Mouse (Mus musculus): Measurements from ENCODE around the gene Fkbpl. TPM values are rescaled to one million over a fixed set of nuclear protein-coding genes. Genes with fewer than 3 reads are reported as not detected.

The Fkbpl gene
- polyA plus RNA-seq, 1 experiment from 2014 or later: 17.1 TPM

DNA sequence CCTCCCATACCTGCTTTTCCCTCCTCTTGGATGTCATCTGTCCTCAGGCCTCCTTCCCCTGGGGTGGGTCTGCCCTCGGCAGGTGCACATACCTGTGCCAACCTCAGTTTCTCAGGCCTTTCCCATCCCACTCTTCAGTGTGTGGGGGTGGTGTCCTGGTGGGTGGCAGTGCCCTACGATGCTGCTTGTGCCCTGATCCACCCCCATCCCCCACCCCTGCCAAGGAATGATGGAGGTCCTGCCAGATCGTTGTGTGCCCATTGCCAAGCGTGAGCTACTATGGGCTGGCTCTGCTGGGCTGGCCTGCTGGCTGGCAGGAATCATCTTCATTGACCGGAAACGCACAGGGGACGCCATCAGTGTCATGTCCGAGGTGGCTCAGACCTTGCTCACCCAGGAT lies 33.5 kb upstream of the Fkbpl start:
- ATAC-seq (ENCODE audit: low read depth): no peak
- Histone ChIP-seq H3K4me1 (replicated peaks) (peaks cover 30% of the 10 kb centered on the region), H3K4me2 (no peak overlapping the region), H3K27ac (replicated peaks) (no peak overlapping the region), H3K9me3 (no peaks in the 10 kb centered on the region), H3K9ac (no peak overlapping the region), H3K27me3 (no peaks in the 10 kb centered on the region), H3K36me3 (peaks cover 59% of the 10 kb centered on the region), H3K4me3 (no peak overlapping the region)
- WGBS: 95% methylated on average over 8 of the region's 8 CpGs

DNA sequence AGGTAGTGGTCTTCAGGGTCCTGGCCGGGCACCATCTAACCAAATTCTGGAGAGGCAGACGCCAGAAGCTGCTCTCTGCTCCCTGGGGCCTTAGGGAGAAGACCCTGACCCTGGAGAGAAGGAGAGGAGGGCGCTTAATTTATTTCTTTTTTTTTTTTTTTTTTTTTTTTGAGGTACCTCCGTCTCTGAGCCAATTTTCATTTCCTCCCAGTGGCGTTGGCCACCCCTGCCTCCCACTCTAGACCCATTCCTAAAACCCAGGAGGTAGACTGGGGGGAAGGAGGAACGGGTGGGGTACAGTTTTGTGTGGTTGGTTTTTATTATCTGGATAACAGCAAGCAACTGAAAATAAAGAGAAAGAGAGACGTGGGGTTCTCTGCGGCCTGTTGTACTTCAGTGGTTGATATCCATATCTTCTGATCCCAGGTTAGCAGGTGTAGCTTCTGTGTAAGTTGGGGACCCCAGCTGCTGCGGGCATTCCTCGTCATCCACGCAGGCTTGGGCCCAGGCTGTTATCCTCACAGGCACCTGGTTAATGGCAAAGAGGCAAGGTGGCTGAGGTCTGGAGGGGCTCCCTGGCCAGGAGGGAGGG lies 31.4 kb upstream of the Fkbpl start:
- Histone ChIP-seq H3K36me3 (peaks cover 74% of the 10 kb centered on the region), H3K27ac (replicated peaks) (no peak overlapping the region), H3K9ac (no peak overlapping the region), H3K4me3 (no peak overlapping the region), H3K4me2 (no peak overlapping the region), H3K27me3 (no peaks in the 10 kb centered on the region), H3K9me3 (no peaks in the 10 kb centered on the region), H3K4me1 (replicated peaks) (peaks cover 11% of the 10 kb centered on the region)
- ATAC-seq (ENCODE audit: low read depth): no peak
- 88% methylated on average over 11 of the region's 11 CpGs for whole genome bisulfite sequencing

GRCm38 (mm10) chr17:34613830-34614229 lies 30.7 kb upstream of the Fkbpl start:
- 0 out of 2 replicates have a peak overlapping the region, but pooled peaks have one; percentile 3 for H3K27ac ChIP-seq (replicated peaks)
- 93% methylated on average over 10 of the region's 10 CpGs for WGBS
- H3K9me3 ChIP-seq: no peaks in the 10 kb centered on the region
- H3K27me3 ChIP-seq: no peaks in the 10 kb centered on the region
- peaks cover 4% of the 10 kb centered on the region for H3K4me1 ChIP-seq (replicated peaks)
- H3K9ac ChIP-seq: no peak overlapping the region
- peaks cover 74% of the 10 kb centered on the region for H3K36me3 ChIP-seq
- no peak for ATAC-seq (ENCODE audit: low read depth)
- H3K4me2 ChIP-seq: peak overlapping the region; percentile 26; the same call in 1 of the 2 replicates
- H3K4me3 ChIP-seq: no peak overlapping the region

DNA sequence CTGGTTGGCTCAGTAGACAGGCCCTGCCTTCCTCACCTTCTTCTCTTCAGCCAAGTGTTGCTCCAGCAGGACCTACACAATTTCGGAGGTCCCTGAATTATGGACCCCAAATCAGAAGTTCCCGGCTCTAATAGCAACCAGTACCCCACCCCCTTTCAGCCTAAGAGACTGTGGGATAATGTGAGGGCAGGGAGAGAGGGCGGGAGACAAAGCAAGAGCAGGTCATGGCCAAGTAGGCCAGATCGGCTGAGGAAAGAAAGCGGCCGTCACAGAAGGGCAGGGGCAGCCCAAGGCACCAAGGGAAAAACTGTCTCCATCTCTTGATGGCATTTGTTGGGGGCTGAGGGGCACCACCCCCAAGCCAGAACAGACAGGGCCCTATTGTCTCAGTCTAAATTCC lies 28.7 kb upstream of the Fkbpl start, which contains the start of gene Egfl8:
Gene Egfl8, minus strand, starts transcription at position 101 of the 400 bp plus-strand sequence.
- ATAC-seq (ENCODE audit: low read depth): no peak
- Histone ChIP-seq H3K27me3 (no peaks in the 10 kb centered on the region), H3K9ac (0 out of 2 replicates have a peak within 1 kb of the TSS, but pooled peaks have one; percentile 26), H3K36me3 (peaks cover 78% of the 10 kb centered on the region), H3K4me2 (peak within 1 kb of the TSS; percentile 26; the same call in 1 of the 2 replicates), H3K9me3 (no peaks in the 10 kb centered on the region), H3K27ac (replicated peaks) (peak within 1 kb of the TSS; percentile 25), H3K4me3 (peak within 1 kb of the TSS; percentile 6), H3K4me1 (replicated peaks) (no peaks in the 10 kb centered on the region)
- WGBS: 66% methylated on average over 6 of the region's 6 CpGs

GRCm38 (mm10) chr17:34618999-34619398 lies 25.6 kb upstream of the Fkbpl start:
- Histone ChIP-seq H3K9me3 (no peaks in the 10 kb centered on the region), H3K4me3 (no peak overlapping the region), H3K36me3 (peaks cover 74% of the 10 kb centered on the region), H3K9ac (no peak overlapping the region), H3K27ac (replicated peaks) (no peak overlapping the region), H3K27me3 (no peaks in the 10 kb centered on the region), H3K4me1 (replicated peaks) (no peaks in the 10 kb centered on the region), H3K4me2 (no peak overlapping the region)
- no peak for ATAC-seq (ENCODE audit: low read depth)
- WGBS: 18% methylated on average over 6 of the region's 6 CpGs

GRCm38 (mm10) chr17:34621006-34621405 lies 23.6 kb upstream of the Fkbpl start:
- Histone ChIP-seq H3K36me3 (peaks cover 62% of the 10 kb centered on the region), H3K4me2 (no peak overlapping the region), H3K4me1 (replicated peaks) (peaks cover 4% of the 10 kb centered on the region), H3K27ac (replicated peaks) (no peak overlapping the region), H3K27me3 (no peaks in the 10 kb centered on the region), H3K4me3 (no peak overlapping the region), H3K9ac (no peak overlapping the region), H3K9me3 (no peaks in the 10 kb centered on the region)
- ATAC-seq (ENCODE audit: low read depth): no peak
- 85% methylated on average over 8 of the region's 8 CpGs for WGBS

GRCm38 (mm10) chr17:34623161-34623560 lies 21.4 kb upstream of the Fkbpl start:
- H3K4me3 ChIP-seq: no peak overlapping the region
- no peak overlapping the region for H3K27ac ChIP-seq (replicated peaks)
- H3K9ac ChIP-seq: no peak overlapping the region
- no peak for ATAC-seq (ENCODE audit: low read depth)
- H3K27me3 ChIP-seq: no peaks in the 10 kb centered on the region
- no peaks in the 10 kb centered on the region for H3K9me3 ChIP-seq
- no peak overlapping the region for H3K4me2 ChIP-seq
- peaks cover 18% of the 10 kb centered on the region for H3K4me1 ChIP-seq (replicated peaks)
- peaks cover 47% of the 10 kb centered on the region for H3K36me3 ChIP-seq
- WGBS: 88% methylated on average over 9 of the region's 9 CpGs

GRCm38 (mm10) chr17:34624981-34625380 lies 19.6 kb upstream of the Fkbpl start:
- 95% methylated on average over 3 of the region's 3 CpGs for WGBS
- H3K4me1 ChIP-seq (replicated peaks): peaks cover 36% of the 10 kb centered on the region
- H3K9me3 ChIP-seq: no peaks in the 10 kb centered on the region

GRCm38 (mm10) chr17:34626062-34626772 lies 18.3 kb upstream of the Fkbpl start:
- Histone ChIP-seq H3K9me3 (no peaks in the 10 kb centered on the region), H3K27ac (replicated peaks) (peak overlapping the region; percentile 94), H3K27me3 (peaks cover 17% of the 10 kb centered on the region), H3K4me3 (peak overlapping the region; percentile 74), H3K4me2 (peak overlapping the region; percentile 75), H3K9ac (peak overlapping the region; percentile 80), H3K4me1 (replicated peaks) (peaks cover 48% of the 10 kb centered on the region), H3K36me3 (peaks cover 30% of the 10 kb centered on the region)
- no peak for ATAC-seq (ENCODE audit: low read depth)
- whole genome bisulfite sequencing: 53% methylated on average over 16 of the region's 16 CpGs

More at GRCm38 (mm10) chr17:34624981-34625380, 19.6 kb upstream of the Fkbpl start:
- Histone ChIP-seq H3K4me2 (no peak overlapping the region), H3K36me3 (peaks cover 40% of the 10 kb centered on the region), H3K9ac (no peak overlapping the region), H3K4me3 (no peak overlapping the region), H3K27me3 (peaks cover 5% of the 10 kb centered on the region), H3K27ac (replicated peaks) (no peak overlapping the region)
- no peak for ATAC-seq (ENCODE audit: low read depth)

DNA sequence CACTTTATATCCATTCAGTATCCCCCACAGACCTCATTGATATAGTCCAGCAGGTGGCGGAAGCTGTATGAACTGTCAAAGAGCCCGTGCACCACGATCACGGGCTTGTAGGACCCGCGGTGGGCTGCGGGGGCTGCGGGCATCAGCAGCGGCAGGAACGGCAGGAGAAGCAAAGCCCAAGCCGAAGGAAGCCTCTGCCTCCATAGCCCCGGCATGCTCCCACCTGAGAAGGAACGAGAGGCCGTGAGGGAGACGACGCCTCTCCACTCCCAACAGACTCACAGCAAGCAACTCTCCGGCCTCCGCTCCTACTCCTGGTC lies 17.8 kb upstream of the Fkbpl start:
- WGBS: 0% methylated on average over 18 of the region's 18 CpGs
- peak overlapping the region; percentile 94 for H3K27ac ChIP-seq (replicated peaks)
- peak overlapping the region; percentile 75 for H3K4me2 ChIP-seq
- peaks cover 23% of the 10 kb centered on the region for H3K27me3 ChIP-seq
- H3K4me1 ChIP-seq (replicated peaks): peaks cover 54% of the 10 kb centered on the region
- peak overlapping the region; percentile 74 for H3K4me3 ChIP-seq
- H3K36me3 ChIP-seq: peaks cover 25% of the 10 kb centered on the region
- H3K9me3 ChIP-seq: no peaks in the 10 kb centered on the region
- peak; percentile 59 for ATAC-seq (ENCODE audit: low read depth)
- H3K9ac ChIP-seq: peak overlapping the region; percentile 80

GRCm38 (mm10) chr17:34627093-34627942 lies 17.2 kb upstream of the Fkbpl start:
- peak overlapping the region; percentile 80 for H3K9ac ChIP-seq
- H3K36me3 ChIP-seq: peaks cover 20% of the 10 kb centered on the region
- ATAC-seq (ENCODE audit: low read depth): peak; percentile 76
- peak overlapping the region; percentile 74 for H3K4me3 ChIP-seq
- H3K4me2 ChIP-seq: peak overlapping the region; percentile 75
- H3K27me3 ChIP-seq: peaks cover 28% of the 10 kb centered on the region
- WGBS: 1% methylated on average over 43 of the region's 45 CpGs
- H3K27ac ChIP-seq (replicated peaks): peak overlapping the region; percentile 94
- peaks cover 59% of the 10 kb centered on the region for H3K4me1 ChIP-seq (replicated peaks)
- no peaks in the 10 kb centered on the region for H3K9me3 ChIP-seq
